Mouse (Mus musculus) heart, adult 9 months (tissue): ENCODE data around the gene Gpt2.

Experiments used
- DNase-seq, 2 experiments: peaks; one replicate each; pipeline ENCODE4 v3.0.0; 2022; ENCODE audit warnings: low spot score in 2 of 2

Gene Gpt2

GRCm38 (mm10) chr8:85526105-85526504 is 33.7 kb downstream of the Gpt2 start:
- peak in 1 of 2 experiments; percentile 30 for DNase-seq

DNA sequence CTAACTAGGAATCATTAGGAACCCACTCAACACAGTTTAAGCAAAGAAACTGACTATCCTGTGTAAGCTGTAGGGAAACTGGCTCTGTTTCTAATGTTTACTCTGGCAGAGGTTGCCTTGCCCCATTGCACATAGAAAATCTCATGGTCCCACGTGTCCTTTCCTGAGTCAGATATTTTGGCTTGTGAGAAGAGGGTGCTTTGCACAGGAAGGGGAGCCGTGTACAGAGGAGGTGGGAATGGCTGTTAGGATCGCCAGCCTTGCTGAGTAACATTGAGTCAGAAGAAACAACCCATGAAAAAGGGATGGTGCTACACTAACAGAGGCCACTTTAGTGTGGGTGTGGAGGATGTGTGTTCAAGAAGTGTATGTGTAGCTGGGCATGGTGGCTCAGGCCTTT is 36.6 kb downstream of the Gpt2 start:
- no peak for DNase-seq

DNA sequence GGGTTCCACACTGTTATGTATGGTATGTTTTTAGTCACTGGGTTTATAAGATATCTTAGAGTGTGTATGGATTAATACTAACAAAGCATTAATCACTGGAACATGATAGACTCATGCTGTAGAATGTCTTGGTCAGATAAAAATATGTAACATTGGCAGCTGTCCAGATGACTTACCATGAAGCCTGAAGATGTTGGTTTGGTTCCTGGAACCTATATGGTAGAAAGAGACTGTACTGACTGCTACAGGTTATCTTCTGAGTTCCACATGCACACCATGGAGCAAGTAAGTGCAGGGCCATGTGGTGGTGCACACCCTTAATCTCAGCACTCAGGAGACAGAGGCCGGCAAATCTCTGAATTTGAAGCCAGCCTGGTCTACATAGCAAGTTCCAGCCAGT is 38.3 kb downstream of the Gpt2 start:
- no peak for DNase-seq

DNA sequence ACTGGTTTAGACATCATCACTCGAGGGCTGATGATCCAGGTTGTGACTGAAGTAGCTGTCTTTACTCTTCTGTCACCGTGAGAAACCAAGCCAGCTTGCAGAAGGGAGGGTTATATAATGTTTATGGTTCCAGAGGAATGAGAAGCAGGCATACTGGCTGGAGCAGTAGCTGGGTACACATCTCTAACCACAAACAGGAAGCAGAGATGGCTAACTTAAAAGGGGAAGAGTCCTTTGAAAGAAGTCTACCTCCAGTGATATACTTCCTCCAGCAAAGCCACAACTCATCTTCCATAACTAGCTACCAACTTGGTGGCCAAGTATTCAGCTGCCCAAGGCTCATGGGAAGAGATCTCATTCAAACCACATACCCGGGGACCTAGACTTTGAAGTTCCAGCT is 39.1 kb downstream of the Gpt2 start:
- no peak for DNase-seq

DNA sequence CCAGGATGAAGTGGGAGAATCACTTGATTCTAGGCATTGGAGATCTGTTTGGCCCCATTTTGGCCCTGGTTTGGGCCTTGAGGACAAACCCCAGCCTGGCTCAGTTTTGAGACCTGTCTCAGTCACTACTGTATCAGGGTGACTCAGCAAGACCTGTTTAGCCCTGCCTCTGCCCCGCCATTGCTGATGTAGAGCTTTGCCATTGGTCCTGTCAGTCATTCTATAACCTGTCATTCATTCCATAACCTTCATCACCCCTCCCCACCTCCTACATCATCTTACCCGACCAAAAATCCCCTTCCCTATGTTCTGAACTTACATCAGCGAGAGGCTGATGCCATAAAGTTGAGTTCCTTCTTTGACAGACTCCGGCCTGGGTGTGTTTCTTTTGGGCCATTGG is 40.5 kb downstream of the Gpt2 start:
- no peak for DNase-seq

- DNase-seq: no peak
These were observed 41.1 kb downstream of the Gpt2 start for GRCm38 (mm10) chr8:85533434-85533833.

- DNase-seq: no peak
These were observed 41.8 kb downstream of the Gpt2 start for GRCm38 (mm10) chr8:85534163-85534562.

DNA sequence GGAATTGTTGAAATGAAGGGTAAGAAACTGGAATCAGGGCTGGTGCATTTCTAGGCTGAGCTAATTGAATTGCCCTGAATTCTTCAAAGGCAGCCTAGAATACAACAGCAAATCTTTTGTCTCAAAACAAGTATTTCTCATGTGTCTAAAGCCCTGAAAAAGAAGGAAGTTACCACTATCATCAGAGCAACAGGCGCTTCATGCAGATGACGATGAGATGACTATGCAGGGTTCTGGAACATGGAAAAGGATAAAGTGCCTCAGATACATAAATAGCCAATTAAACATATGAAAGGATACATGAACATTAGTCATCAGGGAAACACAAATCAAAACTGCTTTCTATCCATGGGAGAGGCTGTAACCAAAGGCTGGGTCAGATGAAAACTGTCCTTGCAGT is 44.0 kb downstream of the Gpt2 start:
- no peak for DNase-seq

DNA sequence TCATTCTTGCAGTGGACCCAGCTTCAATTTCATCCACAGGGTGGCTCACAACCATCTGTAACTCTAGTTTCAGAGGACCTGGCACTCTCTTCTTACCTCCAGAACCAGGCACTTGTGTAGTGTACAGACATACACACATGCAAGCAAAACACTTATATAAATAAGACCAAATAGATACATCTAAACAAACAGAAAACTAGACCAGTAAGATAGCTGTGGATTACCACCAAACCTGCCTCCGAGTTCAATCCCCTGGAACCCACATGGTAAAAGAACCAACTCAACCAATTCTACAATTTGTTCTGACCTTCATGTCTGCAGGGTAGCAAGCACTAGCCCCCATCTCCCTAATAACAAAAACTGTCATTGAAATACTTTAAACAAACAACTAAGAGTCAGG is 59.6 kb downstream of the Gpt2 start:
- DNase-seq: no peak

DNA sequence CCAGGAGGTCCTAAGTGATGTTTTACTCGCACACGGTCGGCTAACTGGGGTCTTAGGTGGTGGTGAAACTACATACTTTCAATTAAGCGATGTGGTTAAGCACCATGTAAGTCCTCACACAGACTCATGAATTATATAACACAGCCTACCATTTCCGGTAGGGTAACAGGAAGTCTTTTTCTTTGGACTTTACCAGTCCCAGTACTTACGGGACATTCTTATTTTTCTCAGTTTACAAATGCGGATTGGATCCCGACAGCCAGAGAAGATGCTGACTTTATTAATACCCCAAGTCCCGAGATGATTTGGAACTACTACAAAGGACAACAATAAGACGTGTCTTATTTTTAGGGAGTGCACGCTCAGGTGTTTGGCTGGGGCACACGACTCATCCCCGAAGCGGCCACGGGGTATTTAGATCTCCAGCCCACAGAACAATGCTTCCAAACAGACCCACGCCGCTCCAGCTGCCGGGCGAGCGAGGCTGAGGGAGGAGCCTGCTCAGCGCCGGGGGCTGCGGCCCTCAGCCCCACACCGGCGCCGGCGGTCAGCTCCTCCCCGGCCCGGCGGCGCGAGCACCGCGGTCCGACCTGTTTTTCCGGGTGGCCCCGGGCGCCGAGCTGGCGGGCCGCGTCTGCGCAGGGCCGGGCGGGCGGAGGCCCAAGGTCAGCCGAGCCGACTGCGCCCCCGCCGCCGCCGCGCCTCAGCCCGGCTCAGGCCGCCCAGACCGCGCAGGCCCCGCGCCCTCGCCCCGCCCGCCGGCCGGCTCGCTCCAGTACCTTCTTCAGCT is 62.2 kb downstream of the Gpt2 start:
- DNase-seq: peak; percentile 47 to 50

DNA sequence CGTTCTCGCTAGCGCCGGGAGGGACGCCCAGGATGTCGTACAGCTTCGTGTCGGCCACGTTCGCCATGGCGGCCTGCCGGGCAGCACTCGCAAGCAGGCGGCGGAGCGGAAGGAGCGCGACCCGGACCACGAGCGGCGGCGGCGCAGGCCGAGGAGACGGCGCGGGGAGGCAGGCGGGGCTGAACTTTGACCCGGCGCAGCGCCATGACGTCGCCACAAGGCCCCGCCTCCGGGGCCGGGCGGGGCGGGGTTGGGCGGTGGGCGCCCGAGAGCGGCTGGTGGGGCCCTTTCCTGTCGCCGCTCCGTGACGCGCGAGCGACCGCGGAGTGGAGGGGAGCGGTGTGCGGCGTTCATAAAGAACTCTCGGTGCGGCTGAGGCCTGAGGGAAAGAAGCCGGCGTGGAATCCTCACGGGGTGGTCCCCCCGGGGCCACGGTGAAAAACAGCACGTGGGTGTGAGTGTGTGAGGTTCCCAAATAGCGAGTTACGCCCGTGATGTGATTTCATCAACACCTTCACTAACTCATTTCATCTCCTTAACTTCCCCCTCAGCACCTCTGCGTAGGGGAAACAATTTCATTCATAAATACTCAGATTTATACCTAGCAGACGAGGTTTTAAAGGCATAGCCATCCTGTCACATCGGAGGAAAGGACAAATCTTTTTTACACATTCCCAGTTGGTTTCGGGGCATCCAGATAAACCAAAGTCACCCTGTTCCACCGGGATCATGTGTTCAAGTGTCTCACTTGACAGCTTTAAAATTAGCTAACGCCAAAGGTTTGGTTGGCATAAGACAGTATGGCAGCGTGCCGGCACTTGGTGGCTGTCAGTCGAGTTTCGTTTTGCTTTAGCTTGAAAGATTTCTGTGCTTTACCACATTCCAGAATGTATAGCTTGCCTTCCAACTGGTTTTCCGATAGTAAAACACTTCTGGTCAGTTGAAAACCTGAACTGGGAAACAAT is 63.1 kb downstream of the Gpt2 start, which contains the start of gene Dnaja2:
Gene Dnaja2, minus strand, starts transcription at position 164 of the 965 bp plus-strand sequence.
- DNase-seq: peak; percentile 89

DNA sequence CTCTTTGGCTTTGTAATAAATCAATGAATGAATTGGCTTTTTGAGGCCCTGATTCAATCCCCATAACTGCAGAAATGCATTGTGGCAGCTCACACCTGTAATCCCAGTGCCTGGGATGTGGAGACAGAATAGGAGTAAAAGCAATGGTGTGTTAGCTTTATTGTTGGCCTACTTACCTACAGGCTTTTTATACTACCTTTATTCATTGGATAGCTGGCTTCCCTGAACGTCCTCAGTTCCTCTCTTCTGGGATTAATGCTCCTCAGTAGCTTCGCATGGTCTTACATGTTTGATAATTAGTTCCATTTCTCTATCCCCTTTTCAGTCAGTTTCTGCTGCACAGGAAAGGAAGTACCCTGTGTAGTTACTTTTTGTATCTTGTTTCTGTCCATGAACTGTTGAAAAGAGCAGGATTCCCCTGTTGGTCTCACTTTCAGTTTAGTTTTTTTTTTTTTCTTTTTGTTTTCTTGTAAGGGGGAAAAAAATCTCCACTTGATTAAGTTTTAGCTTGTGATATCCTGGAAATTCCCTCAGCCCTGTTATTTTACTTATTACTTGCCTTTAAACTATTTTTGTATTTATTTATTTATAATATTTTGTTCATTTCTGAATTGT is 64.7 kb downstream of the Gpt2 start:
- no peak for DNase-seq

DNA sequence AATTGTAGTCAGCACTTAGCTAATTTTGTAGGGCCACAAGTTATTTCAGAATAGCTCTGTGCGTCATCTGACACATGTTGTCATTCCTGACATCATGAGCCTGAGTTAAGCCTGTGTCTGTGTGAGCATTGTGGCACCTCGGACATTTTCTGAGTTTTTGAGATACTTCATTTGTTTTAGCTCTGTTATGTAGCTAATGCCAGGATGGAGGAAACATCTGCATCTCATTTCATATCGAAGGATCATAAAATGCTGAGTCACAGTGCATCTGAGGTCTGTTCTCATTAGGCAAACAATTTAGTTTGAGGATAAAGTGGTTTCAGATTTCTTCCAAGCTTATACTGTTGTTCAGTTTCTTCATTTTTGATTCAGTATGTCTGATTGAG is 65.2 kb downstream of the Gpt2 start:
- DNase-seq: peak; percentile 26 to 48

DNA sequence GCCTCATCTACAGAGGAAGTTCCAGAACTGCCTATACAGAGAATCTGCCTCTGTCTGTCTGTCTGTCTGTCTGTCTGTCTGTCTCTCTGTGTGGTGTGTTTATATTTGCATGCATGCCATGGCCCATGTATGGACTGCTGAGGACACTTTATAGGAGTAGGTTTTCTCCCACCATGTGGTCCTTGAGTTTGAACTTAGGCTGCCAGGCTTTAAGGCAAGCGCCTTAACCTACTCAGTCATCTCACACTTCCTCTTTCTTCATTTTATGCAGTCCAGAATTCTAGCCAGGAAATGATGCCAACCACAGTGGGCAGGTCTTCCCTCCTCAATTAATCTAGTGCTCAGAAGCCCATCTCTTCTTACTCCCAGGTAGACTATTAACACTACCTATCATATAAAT is 66.8 kb downstream of the Gpt2 start:
- no peak for DNase-seq

DNA sequence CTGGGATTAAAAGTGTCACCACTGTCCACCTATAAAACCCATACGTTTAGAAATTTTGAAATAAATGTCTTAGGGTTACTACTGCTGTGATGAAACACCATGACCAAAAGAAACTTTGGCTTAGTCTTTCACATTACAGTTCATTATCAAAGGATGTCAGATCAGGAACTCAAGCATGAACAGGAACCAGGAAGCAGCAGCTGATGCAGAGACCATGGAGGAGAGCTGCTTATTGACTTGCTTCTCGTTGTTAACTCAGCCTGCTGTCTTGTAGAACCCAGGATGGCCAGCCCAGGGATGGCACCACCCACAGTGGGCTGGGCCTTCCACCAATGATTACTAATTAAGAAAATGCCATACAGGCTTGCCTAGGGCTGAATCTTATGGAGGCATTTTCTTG is 67.6 kb downstream of the Gpt2 start:
- no peak for DNase-seq

DNA sequence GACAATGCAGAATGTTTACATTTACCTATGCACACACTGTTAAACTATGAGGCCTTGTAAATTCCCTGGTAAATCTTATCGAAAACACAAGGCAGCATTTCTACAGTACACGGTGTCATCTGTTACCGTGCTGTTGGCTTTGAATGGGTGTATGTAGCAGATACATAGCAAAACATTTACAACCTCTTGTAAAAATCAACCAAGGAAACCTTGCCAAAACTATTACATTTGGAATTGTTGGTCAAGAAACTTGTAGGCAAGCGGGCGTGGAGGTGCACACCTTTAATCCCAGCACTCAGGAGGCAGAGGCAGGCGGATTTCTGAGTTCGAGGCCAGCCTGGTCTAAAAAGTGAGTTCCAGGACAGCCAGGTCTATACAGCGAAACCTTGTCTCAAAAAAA is 71.0 kb downstream of the Gpt2 start:
- DNase-seq: no peak

DNA sequence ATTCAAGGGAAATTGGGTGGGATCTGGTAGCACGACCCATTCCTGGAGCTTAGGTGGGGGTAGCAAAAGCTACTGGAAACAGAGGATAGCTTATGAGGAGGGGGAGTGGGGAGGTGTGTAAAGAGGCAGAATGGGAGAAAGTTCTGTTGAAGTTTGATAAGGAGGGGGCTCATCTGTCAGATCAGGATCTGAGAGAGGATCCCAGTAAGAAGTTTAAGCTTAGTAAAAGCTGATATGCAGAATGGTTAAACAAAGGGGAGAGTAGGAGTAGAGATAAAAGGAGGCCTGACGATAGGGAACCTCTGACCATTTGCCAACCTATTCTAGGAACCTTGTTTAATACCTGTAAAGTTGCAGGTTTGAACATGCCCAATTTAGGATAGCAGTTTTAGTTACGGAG is 72.8 kb downstream of the Gpt2 start:
- no peak for DNase-seq

DNA sequence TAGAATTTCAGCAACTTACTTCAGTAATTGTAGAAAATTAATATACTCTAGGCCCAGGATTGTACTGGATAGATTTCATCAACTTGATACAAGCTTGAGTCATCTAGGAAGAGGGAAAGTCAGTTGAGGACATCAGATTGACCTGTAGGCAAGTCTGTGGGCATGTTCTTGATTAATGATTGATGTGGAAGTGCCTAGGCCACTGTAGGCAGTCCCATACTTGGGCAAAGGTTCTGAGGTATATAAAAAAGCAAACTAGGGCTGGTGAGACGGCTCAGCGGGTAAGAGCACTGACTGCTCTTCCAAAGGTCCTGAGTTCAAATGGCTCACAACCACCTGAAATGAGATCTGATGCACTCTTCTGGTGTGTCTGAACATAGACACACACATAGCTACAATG is 75.4 kb downstream of the Gpt2 start:
- no peak for DNase-seq

- DNase-seq: no peak
These were observed 78.1 kb downstream of the Gpt2 start for GRCm38 (mm10) chr8:85570466-85570865.

DNA sequence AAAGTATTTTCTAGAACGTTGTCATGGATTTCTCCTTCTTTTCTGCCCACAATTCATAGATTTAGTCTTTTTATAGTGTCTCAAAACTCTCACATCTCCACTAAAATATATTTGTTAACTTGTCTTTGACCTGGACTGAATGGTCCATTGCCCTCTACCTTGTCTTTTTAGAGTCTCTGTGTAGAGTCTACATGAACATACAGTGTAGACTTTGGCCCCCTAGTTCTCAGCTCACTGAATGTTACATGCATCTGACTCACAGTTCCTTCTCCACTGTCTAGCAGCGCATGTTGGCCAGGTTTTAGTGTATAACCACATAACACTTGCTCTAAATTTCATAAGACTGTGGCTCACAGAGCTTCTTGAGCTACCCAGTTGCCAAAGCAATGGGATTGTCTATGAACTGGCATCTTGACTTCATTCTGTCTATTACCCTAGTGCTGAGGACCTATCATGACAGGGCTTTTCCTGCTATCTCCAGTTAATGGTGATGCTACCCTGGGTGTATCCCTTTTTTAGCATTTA is 81.7 kb downstream of the Gpt2 start:
- DNase-seq: no peak
